Mouse (Mus musculus) lung, embryonic 15.5 days (tissue): ENCODE results near the gene R3hdm2. TPM values are rescaled to one million over a fixed set of nuclear protein-coding genes. Genes with fewer than 3 reads are reported as not detected.

ENCODE experiments used
- ATAC-seq: fragments of 200-750 bp; cut with Nextera tagmentation; 2 replicates; pipeline ENCODE4 v1.8.0; 2017; ENCODE audit warnings: moderate number of reproducible peaks, borderline replicate concordance; ENCODE audit not compliant: low FRiP score, low TSS enrichment; ENCODE audit errors: extremely low read depth
- H3K27ac ChIP-seq: fragments of 300-500 bp; sonication (generic); 2 replicates; pipeline ENCODE4 v1.5.1; 2015; ENCODE audit warnings: moderate library complexity, mild to moderate bottlenecking, inconsistent platforms
- H3K27me3 ChIP-seq: fragments of 300-500 bp; sonication (generic); 2 replicates; pipeline ENCODE4 v1.6.1; 2015; ENCODE audit warnings: inconsistent platforms
- H3K36me3 ChIP-seq: fragments of 300-500 bp; sonication (generic); 2 replicates; pipeline ENCODE4 v1.6.1; 2015; ENCODE audit warnings: inconsistent platforms
- H3K4me1 ChIP-seq: fragments of 300-500 bp; sonication (generic); 2 replicates; pipeline ENCODE4 v1.6.1; 2015; ENCODE audit warnings: inconsistent platforms
- H3K4me2 ChIP-seq: fragments of 300-500 bp; sonication (generic); 2 replicates; pipeline ENCODE4 v1.6.1; 2015; ENCODE audit warnings: inconsistent platforms, mild to moderate bottlenecking, moderate library complexity
- H3K4me3 ChIP-seq: fragments of 300-500 bp; sonication (generic); 2 replicates; pipeline ENCODE4 v1.5.1; 2015; ENCODE audit warnings: mild to moderate bottlenecking, inconsistent platforms
- H3K9ac ChIP-seq: fragments of 300-500 bp; sonication (generic); 2 replicates; pipeline ENCODE4 v1.6.1; 2015; ENCODE audit warnings: inconsistent platforms
- H3K9me3 ChIP-seq: fragments of 300-500 bp; sonication (generic); 2 replicates; pipeline ENCODE4 v1.6.1; 2016; ENCODE audit warnings: inconsistent platforms
- WGBS: fragments of 180-500 bp; shearing (Covaris S2); methylation state at CpG from one replicate; pipeline ENCODE4 v1.1.7; 2015; 5-methylcytosine and 5-hydroxymethylcytosine counted together
- polyA plus RNA-seq: library from polyadenylated mRNA; unstranded; fragments of >200 nt; fragmentation: Nextera tagmentation; extraction: Ambion mirVana; gene quantifications from 2 replicates; pipeline ENCODE4 v1.2.1, GENCODE M21; 2015

The R3hdm2 gene
- polyA plus RNA-seq, 1 experiment from 2014 or later, result 30.1 TPM

DNA sequence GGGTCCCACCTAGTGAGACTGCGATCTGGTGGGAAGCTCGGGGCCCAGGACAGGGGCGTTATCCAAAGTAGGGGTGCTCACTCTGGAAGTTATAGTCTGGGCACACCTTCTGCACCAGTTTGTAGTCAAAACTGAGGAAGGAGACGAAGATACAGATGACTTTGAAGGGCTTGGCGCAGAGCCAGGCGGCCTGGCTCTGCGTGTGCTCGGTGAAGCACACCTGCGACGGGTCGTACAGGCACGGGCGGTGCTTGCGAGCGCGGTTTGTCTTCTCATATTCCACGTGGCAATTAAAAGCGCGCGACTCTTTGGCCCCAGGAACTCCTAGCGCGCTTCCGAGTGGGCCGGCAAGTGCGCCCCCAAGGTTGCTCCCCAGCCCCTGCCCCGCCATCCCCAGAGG is 145.9 kb downstream of the R3hdm2 start:
- Histone ChIP-seq H3K9me3 (no peaks in the 10 kb centered on the region), H3K27ac (no peak overlapping the region), H3K36me3 (no peaks in the 10 kb centered on the region), H3K27me3 (peaks cover 83% of the 10 kb centered on the region), H3K4me2 (peak overlapping the region; percentile 56), H3K4me3 (peak overlapping the region; percentile 27), H3K9ac (no peak overlapping the region), H3K4me1 (peaks cover 33% of the 10 kb centered on the region)
- WGBS, result 1% methylated on average over 26 of the region's 26 CpGs
- ATAC-seq, result no peak

DNA sequence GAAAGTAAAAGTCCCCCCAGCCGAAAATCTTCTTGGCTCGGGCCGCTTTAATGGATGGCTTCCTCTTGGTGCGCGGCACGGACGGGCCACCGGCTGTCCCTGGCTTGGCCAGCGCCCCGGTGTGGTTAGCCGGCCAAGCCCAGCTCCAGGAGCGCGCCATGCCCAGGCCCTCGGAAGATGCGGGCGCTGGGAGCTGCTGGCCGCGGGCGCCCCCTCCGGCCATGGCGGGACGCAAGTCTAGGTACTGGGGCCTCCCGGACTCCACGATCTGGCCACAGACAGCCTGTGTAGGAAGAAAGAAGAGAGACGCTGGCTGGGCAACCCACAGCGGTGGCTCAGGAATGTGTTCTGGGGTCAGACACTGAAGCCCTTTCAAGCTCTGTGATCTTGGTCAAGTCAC is 146.6 kb downstream of the R3hdm2 start:
- no peak overlapping the region for H3K9ac ChIP-seq
- under 1% methylated on average over 26 of the region's 26 CpGs for WGBS
- peak overlapping the region; percentile 56 for H3K4me2 ChIP-seq
- H3K4me3 ChIP-seq, result peak overlapping the region; percentile 27
- ATAC-seq, result 0 out of 2 replicates have a peak, but pooled peaks have one; percentile 26
- H3K27ac ChIP-seq, result no peak overlapping the region
- H3K27me3 ChIP-seq, result peaks cover 89% of the 10 kb centered on the region
- H3K4me1 ChIP-seq, result peaks cover 27% of the 10 kb centered on the region
- H3K9me3 ChIP-seq, result no peaks in the 10 kb centered on the region
- H3K36me3 ChIP-seq, result no peaks in the 10 kb centered on the region

DNA sequence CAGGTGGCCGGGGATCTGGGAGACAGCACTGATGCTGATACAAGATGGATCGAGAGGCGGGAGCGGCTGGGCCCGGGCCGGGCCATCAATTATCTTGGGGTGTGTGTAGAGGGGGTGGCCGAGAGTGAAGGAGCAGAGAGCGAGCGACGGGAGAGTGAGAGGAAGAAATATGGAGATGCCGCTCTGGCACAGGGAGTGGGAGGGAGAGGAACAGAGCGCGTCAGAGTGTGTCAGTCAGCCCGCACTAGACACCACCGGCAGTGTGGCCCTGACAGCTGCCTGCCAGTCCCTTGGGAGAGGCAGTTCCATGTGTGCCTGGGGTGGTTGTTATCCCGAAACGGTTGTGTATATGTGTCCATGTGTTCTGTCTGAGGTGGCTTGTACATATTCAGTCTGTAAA is 147.4 kb downstream of the R3hdm2 start:
- H3K4me3 ChIP-seq, result no peak overlapping the region
- no peak for ATAC-seq
- no peak overlapping the region for H3K9ac ChIP-seq
- H3K36me3 ChIP-seq, result no peaks in the 10 kb centered on the region
- H3K27ac ChIP-seq, result no peak overlapping the region
- peaks cover 25% of the 10 kb centered on the region for H3K4me1 ChIP-seq
- no peaks in the 10 kb centered on the region for H3K9me3 ChIP-seq
- H3K27me3 ChIP-seq, result peaks cover 97% of the 10 kb centered on the region
- H3K4me2 ChIP-seq, result no peak overlapping the region
- WGBS, result 3% methylated on average over 17 of the region's 17 CpGs

DNA sequence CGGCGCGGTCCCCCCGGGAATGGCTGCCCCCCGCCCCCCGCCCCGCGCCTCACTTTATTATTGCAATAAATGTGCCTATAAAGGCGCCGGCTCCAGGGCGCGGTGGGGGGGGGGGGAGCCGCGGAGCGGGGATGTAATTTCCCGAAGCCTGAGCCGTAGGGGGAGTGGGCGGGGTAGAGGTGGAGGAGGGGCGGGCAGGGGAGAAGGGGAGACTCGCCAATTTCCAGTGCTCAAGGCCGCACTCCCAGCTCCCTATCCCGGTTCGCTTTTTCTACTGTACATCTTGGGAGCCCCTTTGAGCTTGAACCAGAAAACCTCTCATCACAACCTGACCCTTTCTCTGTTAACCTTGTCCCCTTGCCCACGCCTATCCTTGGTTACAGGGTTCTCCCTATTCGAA is 150.8 kb downstream of the R3hdm2 start:
- H3K4me3 ChIP-seq, result no peak overlapping the region
- WGBS, result 2% methylated on average over 20 of the region's 25 CpGs
- H3K36me3 ChIP-seq, result no peaks in the 10 kb centered on the region
- H3K4me1 ChIP-seq, result peaks cover 37% of the 10 kb centered on the region
- H3K27ac ChIP-seq, result no peak overlapping the region
- H3K9ac ChIP-seq, result no peak overlapping the region
- ATAC-seq, result no peak
- peaks cover 100% of the 10 kb centered on the region for H3K27me3 ChIP-seq
- no peak overlapping the region for H3K4me2 ChIP-seq
- H3K9me3 ChIP-seq, result no peaks in the 10 kb centered on the region

DNA sequence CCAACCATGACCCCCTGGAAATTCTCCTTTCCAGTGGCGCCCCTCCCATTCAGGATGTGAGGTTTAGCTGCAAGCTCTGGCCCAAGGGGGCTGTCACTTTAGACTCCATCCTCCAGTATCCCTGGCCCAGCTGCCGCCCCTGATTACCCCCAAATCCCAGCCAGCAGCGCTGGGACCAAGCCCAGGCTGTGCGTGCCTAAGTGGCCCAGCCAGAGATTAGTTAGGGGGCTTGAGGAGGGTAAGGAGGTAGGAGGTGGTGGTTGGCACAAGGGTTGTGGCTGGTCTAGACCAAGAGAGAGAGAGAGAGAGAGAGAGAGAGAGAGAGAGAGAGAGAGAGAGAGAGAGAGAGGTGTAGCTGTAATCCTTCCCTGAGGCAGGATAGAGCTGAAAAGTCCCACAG is 151.4 kb downstream of the R3hdm2 start:
- no peak overlapping the region for H3K9ac ChIP-seq
- H3K27ac ChIP-seq, result no peak overlapping the region
- peaks cover 100% of the 10 kb centered on the region for H3K27me3 ChIP-seq
- H3K4me3 ChIP-seq, result no peak overlapping the region
- no peaks in the 10 kb centered on the region for H3K9me3 ChIP-seq
- no peak for ATAC-seq
- peaks cover 31% of the 10 kb centered on the region for H3K4me1 ChIP-seq
- 0% methylated on average over 4 of the region's 4 CpGs for WGBS
- no peak overlapping the region for H3K4me2 ChIP-seq
- H3K36me3 ChIP-seq, result no peaks in the 10 kb centered on the region

DNA sequence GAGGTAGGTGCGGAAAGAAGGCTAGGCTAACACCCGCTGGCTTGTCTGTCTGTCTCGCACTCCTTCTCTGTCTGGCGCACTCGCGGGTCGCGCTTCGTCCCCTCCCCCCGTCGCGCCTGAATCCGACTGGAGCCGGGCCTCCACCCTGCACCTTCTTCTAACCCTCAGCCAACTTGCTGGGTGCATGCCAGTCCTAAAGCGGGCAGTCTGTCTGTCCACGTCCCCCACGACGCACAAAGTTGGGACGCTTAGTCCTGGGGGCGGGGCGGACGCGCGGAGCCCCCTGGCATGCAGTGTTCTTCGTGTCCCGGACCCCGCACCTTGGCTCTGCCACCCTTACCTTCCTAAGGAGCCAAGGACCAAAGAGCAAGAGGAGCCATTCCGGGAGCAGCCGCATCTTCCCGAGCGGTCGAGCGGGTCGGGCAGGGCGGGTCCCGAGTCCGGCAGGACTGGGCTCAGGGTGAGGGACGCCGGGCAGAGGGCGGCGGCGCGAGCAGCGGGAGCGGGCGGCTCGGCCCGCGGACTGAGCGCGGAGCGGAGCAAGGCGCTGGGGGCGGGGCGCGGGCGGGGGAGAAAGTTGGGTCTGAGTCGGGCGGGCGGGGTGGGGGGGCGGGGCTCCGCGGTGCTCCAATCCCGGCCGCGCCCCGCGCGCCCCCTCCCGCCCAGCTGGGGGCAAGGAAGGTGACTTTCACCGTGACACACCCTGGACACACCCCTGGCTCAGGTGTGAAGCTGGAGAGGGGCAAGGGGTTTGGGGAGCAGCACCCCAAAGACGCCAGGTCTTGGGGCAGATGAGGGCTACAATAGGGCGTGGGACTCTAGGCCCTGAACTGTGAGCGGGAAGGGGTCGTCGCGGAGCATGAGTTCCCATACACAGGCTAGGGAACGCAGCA is 154.2 kb downstream of the R3hdm2 start, which contains the start of gene Nxph4:
Gene Nxph4 (minus strand): TSS at position 524 of the 893 bp plus-strand sequence.
- H3K36me3 ChIP-seq, result peaks cover 9% of the 10 kb centered on the region
- H3K27ac ChIP-seq, result no peak within 1 kb of the TSS
- 0% methylated on average over 61 of the region's 78 CpGs for WGBS
- peak within 1 kb of the TSS; percentile 38 for H3K4me3 ChIP-seq
- H3K4me1 ChIP-seq, result peaks cover 26% of the 10 kb centered on the region
- ATAC-seq, result peak; percentile 24; the same call in 1 of the 2 replicates
- peak within 1 kb of the TSS; percentile 84 for H3K4me2 ChIP-seq
- H3K27me3 ChIP-seq, result peaks cover 79% of the 10 kb centered on the region
- no peaks in the 10 kb centered on the region for H3K9me3 ChIP-seq
- peak within 1 kb of the TSS; percentile 21 for H3K9ac ChIP-seq

DNA sequence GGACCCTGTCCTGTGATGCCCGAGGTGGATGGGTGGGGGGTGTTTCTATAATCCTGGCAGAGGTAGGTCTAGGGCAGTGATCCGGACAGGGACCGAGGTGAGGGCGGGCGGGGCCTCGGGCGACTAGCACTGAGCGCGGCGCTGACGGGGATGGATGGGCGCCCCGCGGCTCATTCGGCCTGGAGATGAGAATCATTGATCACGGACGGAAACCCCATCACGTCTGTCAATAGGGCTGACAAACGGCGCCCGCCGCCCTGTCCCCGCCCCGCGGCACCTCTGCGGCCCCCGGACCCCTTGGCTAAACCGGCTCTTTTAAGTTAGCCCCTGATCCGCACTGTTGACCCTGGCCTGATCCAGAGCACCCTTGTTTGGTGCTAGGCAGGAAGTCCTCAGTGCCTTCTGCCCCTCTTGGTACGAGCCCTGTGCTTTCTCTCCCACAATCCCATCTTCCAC is 154.8 kb downstream of the R3hdm2 start:
- peak overlapping the region; percentile 38 for H3K4me3 ChIP-seq
- H3K36me3 ChIP-seq, result peaks cover 14% of the 10 kb centered on the region
- peak overlapping the region; percentile 84 for H3K4me2 ChIP-seq
- no peak for ATAC-seq
- no peak overlapping the region for H3K27ac ChIP-seq
- peaks cover 73% of the 10 kb centered on the region for H3K27me3 ChIP-seq
- H3K4me1 ChIP-seq, result peaks cover 26% of the 10 kb centered on the region
- no peak overlapping the region for H3K9ac ChIP-seq
- 1% methylated on average over 30 of the region's 30 CpGs for WGBS
- no peaks in the 10 kb centered on the region for H3K9me3 ChIP-seq

DNA sequence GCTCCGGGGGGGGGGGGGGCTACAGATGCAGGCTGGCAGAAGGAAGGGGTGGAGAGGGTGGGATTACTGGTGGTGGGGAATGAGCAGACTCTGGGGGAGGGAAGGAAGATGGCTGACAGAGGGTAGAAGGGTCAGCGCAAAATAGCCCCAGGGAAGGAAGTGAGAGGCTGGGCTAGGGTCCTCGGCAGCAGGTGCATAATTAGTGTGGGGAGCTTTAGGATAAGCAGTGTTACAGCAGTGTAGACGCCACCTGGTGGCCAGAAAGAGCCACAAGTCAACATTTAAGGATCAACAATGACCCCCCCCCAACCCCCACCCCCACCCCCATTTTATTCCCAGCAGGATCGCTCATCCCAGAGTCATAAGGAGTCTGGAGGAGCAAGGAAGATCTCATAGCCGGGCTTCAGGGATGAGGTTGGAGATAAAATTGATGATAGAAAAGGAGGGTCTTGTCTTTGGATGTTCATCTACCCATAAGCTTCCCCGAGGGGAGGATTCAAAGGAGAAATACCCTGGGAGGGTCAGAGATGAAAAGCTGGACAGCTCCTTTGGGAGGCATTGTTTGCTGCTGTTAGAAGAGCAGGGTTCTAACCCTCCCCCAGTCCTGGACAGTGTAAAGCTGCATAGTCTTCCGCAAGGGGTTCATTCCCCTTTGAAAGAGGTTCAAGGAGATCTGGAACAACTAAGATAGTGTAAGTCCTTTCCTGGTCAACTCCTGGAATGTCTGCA is 156.6 kb downstream of the R3hdm2 start:
- WGBS, result 13% methylated on average over 8 of the region's 8 CpGs

DNA sequence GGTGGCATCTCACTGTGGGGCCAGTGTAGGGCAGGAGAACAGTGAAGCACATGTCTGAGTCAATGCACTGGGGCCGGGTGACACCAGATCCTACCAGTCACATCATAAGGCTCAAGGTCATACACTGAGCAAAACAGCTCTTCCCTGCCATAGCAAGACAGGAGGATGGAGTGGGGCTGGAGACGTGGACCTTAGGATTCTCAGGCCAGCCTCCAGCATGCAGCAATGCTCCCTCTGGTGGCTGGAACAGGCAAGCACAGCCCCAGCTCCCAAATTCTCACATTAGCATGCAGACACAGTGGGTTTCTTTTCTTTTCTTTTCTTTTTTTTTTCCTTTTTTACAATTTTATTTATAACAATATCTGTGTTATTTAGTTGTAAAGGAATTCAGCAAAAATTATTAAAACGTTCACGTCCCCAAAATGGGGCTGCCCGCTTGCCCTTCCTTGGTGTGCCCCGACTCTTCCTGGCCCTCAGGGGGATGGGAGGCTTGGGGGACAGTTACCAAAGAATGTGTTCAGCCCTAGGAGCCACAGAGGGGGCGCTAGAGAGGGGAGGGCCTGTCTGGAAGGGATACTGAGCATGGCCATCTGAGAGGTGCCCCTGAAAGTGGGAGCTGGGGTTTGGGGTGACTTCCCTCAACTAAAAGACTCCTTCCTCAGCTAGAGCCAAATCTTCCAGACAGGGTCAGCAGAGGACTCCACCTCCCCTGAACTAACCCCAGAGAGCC is 157.9 kb downstream of the R3hdm2 start:
- no peak for ATAC-seq
- 23% methylated on average over 7 of the region's 7 CpGs for WGBS
- H3K27me3 ChIP-seq, result peaks cover 42% of the 10 kb centered on the region

More for the DNA sequence above, 156.6 kb downstream of the R3hdm2 start:
- Histone ChIP-seq H3K9ac (no peak overlapping the region), H3K4me3 (no peak overlapping the region), H3K4me2 (no peak overlapping the region), H3K27me3 (peaks cover 55% of the 10 kb centered on the region), H3K4me1 (peaks cover 22% of the 10 kb centered on the region), H3K36me3 (peaks cover 22% of the 10 kb centered on the region), H3K9me3 (no peaks in the 10 kb centered on the region), H3K27ac (no peak overlapping the region)
- ATAC-seq, result no peak

DNA sequence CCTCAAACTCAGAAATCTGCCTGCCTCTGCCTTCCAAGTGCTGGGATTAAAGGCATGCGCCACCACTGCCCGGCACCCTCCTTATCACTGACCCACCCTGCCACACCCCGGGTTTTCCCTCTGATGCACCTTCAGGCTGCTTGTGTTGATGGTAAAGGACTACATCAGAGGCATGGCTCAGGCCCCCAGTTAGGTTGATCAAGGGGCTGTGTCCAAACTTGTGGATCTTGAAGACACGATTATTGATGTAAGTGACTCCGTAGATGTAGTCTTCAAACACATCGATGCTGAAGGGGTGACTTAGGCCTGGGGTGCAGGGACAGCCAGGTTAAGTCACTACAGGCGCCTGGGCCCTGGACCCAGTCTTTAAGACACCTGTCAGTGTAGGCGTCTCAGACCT is 161.4 kb downstream of the R3hdm2 start:
- Histone ChIP-seq H3K4me2 (no peak overlapping the region), H3K9ac (no peak overlapping the region), H3K9me3 (no peaks in the 10 kb centered on the region), H3K4me1 (0 out of 2 replicates have a peak, but pooled peaks cover 3% of the 10 kb centered on the region), H3K36me3 (peaks cover 56% of the 10 kb centered on the region), H3K27ac (no peak overlapping the region), H3K27me3 (peaks cover 7% of the 10 kb centered on the region), H3K4me3 (no peak overlapping the region)
- no peak for ATAC-seq
- 91% methylated on average over 8 of the region's 8 CpGs for WGBS

More for the DNA sequence above, 157.9 kb downstream of the R3hdm2 start:
- Histone ChIP-seq H3K9ac (no peak overlapping the region), H3K4me2 (no peak overlapping the region), H3K27ac (no peak overlapping the region), H3K36me3 (peaks cover 31% of the 10 kb centered on the region), H3K4me3 (no peak overlapping the region), H3K9me3 (no peaks in the 10 kb centered on the region), H3K4me1 (peaks cover 22% of the 10 kb centered on the region)

DNA sequence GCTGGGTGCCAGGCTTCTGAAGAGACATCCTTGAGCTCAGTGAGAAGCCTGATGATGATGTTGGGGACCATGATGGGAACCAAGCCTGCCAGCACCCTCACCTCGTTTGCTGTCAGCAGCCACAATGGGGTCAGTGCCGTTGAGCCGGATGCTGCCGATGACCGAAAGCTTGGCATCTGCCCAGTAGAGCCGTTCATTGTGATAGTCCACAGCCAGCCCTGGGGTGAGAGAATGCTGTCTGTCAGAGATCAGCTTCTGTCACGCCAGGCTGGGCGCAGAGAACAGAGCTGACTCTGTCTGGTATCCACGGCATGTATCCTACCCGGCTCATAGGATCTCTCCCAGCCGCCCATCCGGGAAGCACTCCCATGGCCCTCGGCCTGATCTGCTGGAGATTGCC is 162.0 kb downstream of the R3hdm2 start:
- 85% methylated on average over 13 of the region's 13 CpGs for WGBS
- no peak for ATAC-seq

More for the DNA sequence above, 162.0 kb downstream of the R3hdm2 start:
- Histone ChIP-seq H3K36me3 (peaks cover 62% of the 10 kb centered on the region), H3K27ac (no peak overlapping the region), H3K9me3 (no peaks in the 10 kb centered on the region), H3K4me3 (no peak overlapping the region), H3K27me3 (peaks cover 1% of the 10 kb centered on the region; the same call in 1 of the 2 replicates), H3K4me2 (no peak overlapping the region), H3K4me1 (0 out of 2 replicates have a peak, but pooled peaks cover under 1% of the 10 kb centered on the region), H3K9ac (no peak overlapping the region)
